Mouse (Mus musculus) forebrain, postnatal 0 days (tissue): ENCODE results near the gene Gtf2ird2. TPM values are rescaled to one million over a fixed set of nuclear protein-coding genes. Genes with fewer than 3 reads are reported as not detected.

Source experiments
- ATAC-seq: fragments of 200-750 bp; cut with Nextera tagmentation; 2 replicates; pipeline ENCODE4 v1.8.0; 2017; ENCODE audit warnings: mild to moderate bottlenecking, moderate library complexity
- DNase-seq: peaks from one replicate; pipeline ENCODE4 v3.0.0-alpha.2; 2015
- H3K27ac ChIP-seq: fragments of 300-500 bp; sonication (generic); 2 replicates; pipeline ENCODE4 v1.5.1; 2014; ENCODE audit warnings: low read depth, mild to moderate bottlenecking, antibody characterized with exemption, low read length, moderate library complexity, mixed read lengths
- H3K27me3 ChIP-seq: fragments of 300-500 bp; sonication (generic); 2 replicates; pipeline ENCODE4 v1.6.1; 2014; ENCODE audit warnings: mild to moderate bottlenecking, low read length, mixed read lengths; ENCODE audit not compliant: insufficient read depth
- H3K36me3 ChIP-seq: fragments of 300-500 bp; sonication (generic); 2 replicates; pipeline ENCODE4 v1.6.1; 2014; ENCODE audit warnings: mild to moderate bottlenecking, moderate library complexity; ENCODE audit not compliant: insufficient read depth
- H3K4me1 ChIP-seq: fragments of 300-500 bp; sonication (generic); 2 replicates; pipeline ENCODE4 v1.6.1; 2014; ENCODE audit warnings: antibody characterized with exemption; ENCODE audit not compliant: insufficient read depth
- H3K4me2 ChIP-seq: fragments of 300-500 bp; sonication (generic); 2 replicates; pipeline ENCODE4 v1.6.1; 2014; ENCODE audit warnings: low read depth, mild to moderate bottlenecking, moderate library complexity
- H3K4me3 ChIP-seq: fragments of 300-500 bp; sonication (generic); 2 replicates; pipeline ENCODE4 v1.5.1; 2014; ENCODE audit warnings: low read depth, low read length, mixed read lengths
- H3K9ac ChIP-seq: fragments of 300-500 bp; sonication (generic); 2 replicates; pipeline ENCODE4 v1.6.1; 2014; ENCODE audit warnings: mild to moderate bottlenecking
- H3K9me3 ChIP-seq: fragments of 300-500 bp; sonication (generic); 2 replicates; pipeline ENCODE4 v1.6.1; 2016; ENCODE audit warnings: low read length
- CTCF ChIP-seq: sonication (generic); IDR thresholded peaks from 2 replicates; pipeline ENCODE4 v1.5.1; 2016; ENCODE audit warnings: antibody characterized with exemption, control low read depth, low read depth
- WGBS: fragments of 180-500 bp; shearing (Covaris S2); extraction: QIAGEN DNeasy Blood & Tissue Kit; methylation state at CpG from one replicate; pipeline ENCODE4 v1.1.7; 2014; 5-methylcytosine and 5-hydroxymethylcytosine counted together
- polyA plus RNA-seq: library from polyadenylated mRNA; unstranded; fragments of >200 nt; fragmentation: Nextera tagmentation; extraction: Ambion mirVana; gene quantifications from 2 replicates; pipeline ENCODE4 v1.2.1, GENCODE M21; 2015
- total RNA-seq: library from RNA; depleted of rRNA; stranded (reverse); fragments of >200 nt; gene quantifications from 2 replicates; pipeline ENCODE4 v1.2.3, GENCODE M21; 2014

Gtf2ird2 gene
- total and polyA plus RNA-seq, 2 experiments from 2014 or later: 11.8 to 20.4 TPM

DNA sequence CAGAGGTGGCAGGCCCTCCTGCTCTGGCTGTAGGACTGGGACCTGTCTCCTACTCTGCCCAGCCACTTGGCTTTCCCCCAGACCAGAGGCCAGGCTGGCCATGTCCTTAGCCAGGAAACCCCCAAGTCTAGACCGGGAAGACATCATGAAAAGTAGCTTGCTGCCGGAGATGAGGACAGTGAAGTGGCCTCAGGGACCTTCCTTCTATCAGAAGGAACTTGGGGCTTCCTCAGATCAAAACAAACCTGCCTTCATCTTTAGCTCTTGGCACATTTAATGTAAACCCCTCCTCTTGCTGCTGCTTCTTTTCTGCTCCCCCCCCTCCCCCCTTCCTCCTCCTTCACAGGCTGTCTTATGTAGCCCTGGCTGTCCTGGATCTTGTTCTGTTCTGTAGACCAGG, 50.4 kb downstream of the Gtf2ird2 start:
- Histone ChIP-seq H3K4me1 (0 out of 2 replicates have a peak, but pooled peaks cover 5% of the 10 kb centered on the region), H3K4me3 (no peak overlapping the region), H3K27ac (no peak overlapping the region), H3K4me2 (no peak overlapping the region), H3K36me3 (peaks cover 38% of the 10 kb centered on the region), H3K9ac (no peak overlapping the region), H3K9me3 (no peaks in the 10 kb centered on the region), H3K27me3 (no peaks in the 10 kb centered on the region)
- 57% methylated on average over 2 of the region's 2 CpGs for WGBS
- TF ChIP-seq CTCF: no peak
- ATAC-seq: no peak
- no peak for DNase-seq

- H3K9ac ChIP-seq: no peak overlapping the region
- 0 out of 2 replicates have a peak, but pooled peaks cover 5% of the 10 kb centered on the region for H3K4me1 ChIP-seq
- H3K36me3 ChIP-seq: peaks cover 47% of the 10 kb centered on the region
- ATAC-seq (peak; percentile 45), DNase-seq (peak; percentile 84)
- no peaks in the 10 kb centered on the region for H3K27me3 ChIP-seq
- 21% methylated on average over 6 of the region's 6 CpGs for WGBS
- H3K27ac ChIP-seq: peak overlapping the region; percentile 66
- no peaks in the 10 kb centered on the region for H3K9me3 ChIP-seq
- H3K4me2 ChIP-seq: no peak overlapping the region
- H3K4me3 ChIP-seq: no peak overlapping the region
- no peak for TF ChIP-seq CTCF
These were observed 51.3 kb downstream of the Gtf2ird2 start for GRCm38 (mm10) chr5:134235111-134235510.

DNA sequence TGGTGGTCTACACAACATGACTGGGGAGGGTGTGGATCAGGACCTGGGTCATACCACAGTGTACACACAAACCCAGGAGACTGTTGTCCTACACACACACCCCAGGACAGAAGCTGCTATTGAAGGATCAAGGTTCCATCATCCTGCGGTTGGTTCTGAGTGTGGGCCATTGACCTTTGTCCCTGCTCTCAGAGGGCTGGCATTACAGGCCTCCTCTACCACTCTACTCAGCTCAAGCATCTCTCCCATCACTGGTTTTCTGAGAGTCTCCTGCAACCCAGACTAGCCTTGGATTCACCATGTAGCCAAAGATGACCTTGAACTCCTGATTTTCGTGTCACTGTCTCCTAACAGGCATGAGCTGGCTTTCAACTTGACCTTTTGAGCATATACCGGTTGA, 52.4 kb downstream of the Gtf2ird2 start:
- H3K9ac ChIP-seq: no peak overlapping the region
- DNase-seq (no peak), ATAC-seq (no peak)
- peaks cover 58% of the 10 kb centered on the region for H3K36me3 ChIP-seq
- no peak overlapping the region for H3K27ac ChIP-seq
- H3K4me1 ChIP-seq: 0 out of 2 replicates have a peak, but pooled peaks cover 5% of the 10 kb centered on the region
- H3K27me3 ChIP-seq: no peaks in the 10 kb centered on the region
- no peak overlapping the region for H3K4me2 ChIP-seq
- H3K4me3 ChIP-seq: no peak overlapping the region
- no peak for TF ChIP-seq CTCF
- WGBS: 93% methylated on average over 3 of the region's 3 CpGs
- no peaks in the 10 kb centered on the region for H3K9me3 ChIP-seq

- H3K27ac ChIP-seq: no peak overlapping the region
- no peak for DNase-seq
- no peak overlapping the region for H3K4me2 ChIP-seq
- no peak for ATAC-seq
- no peak overlapping the region for H3K4me3 ChIP-seq
- H3K27me3 ChIP-seq: no peaks in the 10 kb centered on the region
- no peaks in the 10 kb centered on the region for H3K9me3 ChIP-seq
- 0 out of 2 replicates have a peak, but pooled peaks cover 5% of the 10 kb centered on the region for H3K4me1 ChIP-seq
- 92% methylated on average over 6 of the region's 6 CpGs for WGBS
- H3K36me3 ChIP-seq: peaks cover 62% of the 10 kb centered on the region
- H3K9ac ChIP-seq: no peak overlapping the region
- TF ChIP-seq CTCF: no peak
These were observed 53.0 kb downstream of the Gtf2ird2 start for GRCm38 (mm10) chr5:134236796-134237195.

- no peaks in the 10 kb centered on the region for H3K27me3 ChIP-seq
- no peak overlapping the region for H3K9ac ChIP-seq
- no peaks in the 10 kb centered on the region for H3K9me3 ChIP-seq
- no peak for DNase-seq
- H3K4me2 ChIP-seq: no peak overlapping the region
- H3K4me3 ChIP-seq: no peak overlapping the region
- 90% methylated on average over 11 of the region's 11 CpGs for WGBS
- no peak for ATAC-seq
- H3K4me1 ChIP-seq: 0 out of 2 replicates have a peak, but pooled peaks cover 5% of the 10 kb centered on the region
- H3K27ac ChIP-seq: no peak overlapping the region
- H3K36me3 ChIP-seq: peaks cover 69% of the 10 kb centered on the region
- no peak for TF ChIP-seq CTCF
These were observed 53.7 kb downstream of the Gtf2ird2 start for GRCm38 (mm10) chr5:134237508-134237907.

DNA sequence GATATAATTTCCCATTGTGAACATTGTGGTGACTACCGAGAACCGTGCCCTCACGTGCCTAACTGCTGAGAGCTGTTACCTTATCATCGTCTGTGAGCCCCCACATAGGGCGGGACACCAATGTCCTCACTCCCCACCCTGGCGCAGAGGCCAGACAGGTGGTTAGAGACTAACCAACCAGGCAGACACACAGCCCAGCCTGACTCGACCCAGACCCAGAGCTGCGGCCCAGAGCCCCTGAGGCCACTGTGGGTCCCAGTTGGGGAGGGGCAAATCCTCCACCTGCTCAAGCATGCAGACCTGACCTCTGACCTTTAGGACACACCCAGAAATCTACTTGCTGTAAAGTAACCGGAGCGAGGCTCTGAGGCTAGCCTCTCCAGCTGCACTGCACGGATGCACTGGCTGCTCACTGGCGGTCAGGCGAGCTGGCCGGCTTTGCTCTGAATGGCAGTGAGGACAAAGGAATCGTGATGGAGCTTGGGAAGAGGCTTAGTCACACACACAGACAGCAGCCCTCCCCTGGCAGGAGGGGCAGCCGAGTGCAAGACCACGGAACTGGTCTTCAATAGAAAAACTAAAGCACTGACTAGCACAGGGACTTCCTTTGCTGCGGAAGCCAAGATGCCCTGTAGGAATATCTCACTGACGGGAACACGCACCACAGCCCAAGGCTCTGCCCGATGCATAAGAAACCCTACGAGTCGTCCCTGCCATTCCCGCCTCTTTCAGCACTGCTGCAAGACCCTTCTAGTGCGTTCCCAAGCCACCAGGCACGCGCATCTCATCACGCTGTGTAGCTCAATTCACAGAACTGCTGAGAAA, 54.3 kb downstream of the Gtf2ird2 start:
- Histone ChIP-seq H3K4me1 (0 out of 2 replicates have a peak, but pooled peaks cover 5% of the 10 kb centered on the region), H3K36me3 (peaks cover 74% of the 10 kb centered on the region), H3K4me2 (no peak overlapping the region), H3K9me3 (no peaks in the 10 kb centered on the region), H3K27ac (no peak overlapping the region), H3K27me3 (no peaks in the 10 kb centered on the region), H3K9ac (no peak overlapping the region), H3K4me3 (no peak overlapping the region)
- WGBS: 40% methylated on average over 28 of the region's 28 CpGs
- TF ChIP-seq CTCF: no peak
- ATAC-seq (peak; percentile 69), DNase-seq (peak; percentile 41)

GRCm38 (mm10) chr5:134241831-134242230, 58.0 kb downstream of the Gtf2ird2 start:
- Histone ChIP-seq H3K9ac (no peak overlapping the region), H3K4me2 (no peak overlapping the region), H3K27me3 (no peaks in the 10 kb centered on the region), H3K36me3 (peaks cover 97% of the 10 kb centered on the region), H3K27ac (no peak overlapping the region), H3K4me3 (no peak overlapping the region), H3K4me1 (no peaks in the 10 kb centered on the region), H3K9me3 (no peaks in the 10 kb centered on the region)
- no peak for ATAC-seq
- TF ChIP-seq CTCF: no peak
- DNase-seq: no peak
- 85% methylated on average over 5 of the region's 5 CpGs for WGBS
